Mouse (Mus musculus) midbrain, postnatal 0 days (tissue): Measurements from ENCODE around the gene Rpl19. TPM values are rescaled to one million over a fixed set of nuclear protein-coding genes. Genes with fewer than 3 reads are reported as not detected.

ENCODE experiments used
- ATAC-seq: fragments of 200-750 bp; cut with Nextera tagmentation; 2 replicates; pipeline ENCODE4 v1.8.0; 2017; ENCODE audit warnings: moderate number of reproducible peaks, mild to moderate bottlenecking, moderate TSS enrichment, moderate library complexity; ENCODE audit not compliant: low FRiP score
- DNase-seq: peaks from one replicate; pipeline ENCODE4 v3.0.0-alpha.2; 2015; ENCODE audit warnings: low spot score
- H3K27ac ChIP-seq: fragments of 300-500 bp; sonication (generic); 2 replicates; pipeline ENCODE4 v1.5.1; 2014; ENCODE audit warnings: low read depth, mild to moderate bottlenecking, low read length, mixed read lengths
- H3K27me3 ChIP-seq: fragments of 300-500 bp; sonication (generic); 2 replicates; pipeline ENCODE4 v1.6.1; 2014; ENCODE audit warnings: low read length, control low read depth, mixed read lengths; ENCODE audit not compliant: insufficient read depth
- H3K36me3 ChIP-seq: fragments of 300-500 bp; sonication (generic); 2 replicates; pipeline ENCODE4 v1.6.1; 2014; ENCODE audit warnings: low read length, control low read depth, mixed read lengths; ENCODE audit not compliant: insufficient read depth
- H3K4me1 ChIP-seq: fragments of 300-500 bp; sonication (generic); 2 replicates; pipeline ENCODE4 v1.6.1; 2014; ENCODE audit warnings: mild to moderate bottlenecking, control low read depth, antibody characterized with exemption, low read length, mixed read lengths; ENCODE audit not compliant: insufficient read depth
- H3K4me2 ChIP-seq: fragments of 300-500 bp; sonication (generic); 2 replicates; pipeline ENCODE4 v1.6.1; 2014; ENCODE audit warnings: low read depth, mild to moderate bottlenecking, low read length, mixed read lengths; ENCODE audit not compliant: poor library complexity, severe bottlenecking
- H3K4me3 ChIP-seq: fragments of 300-500 bp; sonication (generic); 2 replicates; pipeline ENCODE4 v1.5.1; 2014; ENCODE audit warnings: low read depth, mild to moderate bottlenecking, low read length, moderate library complexity
- H3K9ac ChIP-seq: fragments of 300-500 bp; sonication (generic); replicated peaks from 2 replicates; pipeline ENCODE4 v1.6.1; 2014; ENCODE audit warnings: mild to moderate bottlenecking, low read length, moderate library complexity, mixed read lengths; ENCODE audit not compliant: poor library complexity, severe bottlenecking
- H3K9me3 ChIP-seq: fragments of 300-500 bp; sonication (generic); 2 replicates; pipeline ENCODE4 v1.6.1; 2016; ENCODE audit warnings: low read length, control low read depth
- CTCF ChIP-seq: IDR thresholded peaks from 2 replicates; pipeline ENCODE4 v1.5.1; 2016; ENCODE audit warnings: antibody characterized with exemption, mild to moderate bottlenecking
- WGBS: fragments of 180-500 bp; shearing (Covaris S2); extraction: QIAGEN DNeasy Blood & Tissue Kit; methylation state at CpG from one replicate; pipeline ENCODE4 v1.1.7; 2014; 5-methylcytosine and 5-hydroxymethylcytosine counted together
- polyA plus RNA-seq: library from polyadenylated mRNA; unstranded; fragments of >200 nt; fragmentation: Nextera tagmentation; extraction: Ambion mirVana; gene quantifications from 2 replicates; pipeline ENCODE4 v1.2.1, GENCODE M21; 2015
- total RNA-seq: library from RNA; depleted of rRNA; stranded (reverse); fragments of >200 nt; gene quantifications from 2 replicates; pipeline ENCODE4 v1.2.3, GENCODE M21; 2014

Rpl19 gene
- total and polyA plus RNA-seq, 2 experiments from 2014 or later, result 591 to 686 TPM

GRCm38 (mm10) chr11:98049672-98050519, 23.4 kb downstream of the Rpl19 start:
- Histone ChIP-seq H3K9ac (no peak overlapping the region), H3K36me3 (no peaks in the 10 kb centered on the region), H3K4me3 (no peak overlapping the region), H3K4me1 (no peaks in the 10 kb centered on the region; the same call in 1 of the 2 replicates), H3K4me2 (no peak overlapping the region), H3K9me3 (no peaks in the 10 kb centered on the region), H3K27ac (no peak overlapping the region), H3K27me3 (peaks cover 25% of the 10 kb centered on the region)
- no peak for DNase-seq
- WGBS, result 68% methylated on average over 14 of the region's 14 CpGs
- no peak for TF ChIP-seq CTCF
- no peak for ATAC-seq

GRCm38 (mm10) chr11:98050520-98050815, 24.0 kb downstream of the Rpl19 start:
- no peak for ATAC-seq
- Histone ChIP-seq H3K4me1 (no peaks in the 10 kb centered on the region; the same call in 1 of the 2 replicates), H3K36me3 (no peaks in the 10 kb centered on the region), H3K9me3 (no peaks in the 10 kb centered on the region), H3K27me3 (peaks cover 25% of the 10 kb centered on the region), H3K9ac (no peak overlapping the region), H3K27ac (no peak overlapping the region), H3K4me2 (no peak overlapping the region), H3K4me3 (no peak overlapping the region)
- DNase-seq, result no peak
- no peak for TF ChIP-seq CTCF
- 14% methylated on average over 2 of the region's 2 CpGs for WGBS

- Histone ChIP-seq H3K36me3 (no peaks in the 10 kb centered on the region), H3K27me3 (peaks cover 25% of the 10 kb centered on the region), H3K27ac (no peak overlapping the region), H3K4me2 (no peak overlapping the region), H3K4me3 (no peak overlapping the region), H3K9ac (no peak overlapping the region), H3K4me1 (no peaks in the 10 kb centered on the region; the same call in 1 of the 2 replicates), H3K9me3 (no peaks in the 10 kb centered on the region)
- DNase-seq (no peak), ATAC-seq (no peak)
- TF ChIP-seq CTCF, result no peak
- 21% methylated on average over 2 of the region's 2 CpGs for WGBS
These were observed 24.4 kb downstream of the Rpl19 start for GRCm38 (mm10) chr11:98050940-98051339.

- TF ChIP-seq CTCF, result no peak
- Histone ChIP-seq H3K27ac (no peak overlapping the region), H3K36me3 (no peaks in the 10 kb centered on the region), H3K4me3 (peak overlapping the region; percentile 49), H3K9ac (peak overlapping the region; percentile 52; the same call in 1 of the 2 replicates), H3K4me1 (no peaks in the 10 kb centered on the region; the same call in 1 of the 2 replicates), H3K27me3 (peaks cover 25% of the 10 kb centered on the region), H3K9me3 (no peaks in the 10 kb centered on the region), H3K4me2 (peak overlapping the region; percentile 64)
- WGBS, result 7% methylated on average over 12 of the region's 12 CpGs
- DNase-seq (no peak), ATAC-seq (no peak)
These were observed 25.2 kb downstream of the Rpl19 start for GRCm38 (mm10) chr11:98051611-98052128.

GRCm38 (mm10) chr11:98052129-98052988, 25.8 kb downstream of the Rpl19 start:
- DNase-seq (no peak), ATAC-seq (peak; percentile 50; the same call in 1 of the 2 replicates)
- H3K4me3 ChIP-seq, result peak overlapping the region; percentile 49
- peak overlapping the region; percentile 52 for H3K9ac ChIP-seq
- H3K27ac ChIP-seq, result no peak overlapping the region
- no peak for TF ChIP-seq CTCF
- peaks cover 25% of the 10 kb centered on the region for H3K27me3 ChIP-seq
- peak overlapping the region; percentile 64 for H3K4me2 ChIP-seq
- no peaks in the 10 kb centered on the region for H3K9me3 ChIP-seq
- no peaks in the 10 kb centered on the region; the same call in 1 of the 2 replicates for H3K4me1 ChIP-seq
- no peaks in the 10 kb centered on the region for H3K36me3 ChIP-seq
- under 1% methylated on average over 66 of the region's 83 CpGs for WGBS
